Mouse (Mus musculus) testis, adult 2 months (tissue): ENCODE data around the gene Mllt1.

ENCODE experiments used
- CTCF ChIP-seq: fragments of 200-500 bp; IDR thresholded peaks from 2 replicates; pipeline ENCODE4 v1.5.1; 2012; ENCODE audit warnings: low read depth, mild to moderate bottlenecking, inconsistent platforms, low read length, moderate library complexity; ENCODE audit not compliant: control insufficient read depth, insufficient read depth, insufficient replicate concordance
- POLR2A ChIP-seq: fragments of 200-500 bp; IDR thresholded peaks from 2 replicates; pipeline ENCODE4 v1.6.1; 2012; ENCODE audit warnings: low read depth, mild to moderate bottlenecking, inconsistent platforms, low read length, moderate library complexity; ENCODE audit not compliant: control insufficient read depth

GRCm38 (mm10) chr17:56907096-56907495, 28.1 kb downstream of the Mllt1 start:
- TF ChIP-seq CTCF (no peak), POLR2A (no peak)
